Comparison of ENCODE assay signal across 27 mouse cellular contexts in the genomic region with DNA sequence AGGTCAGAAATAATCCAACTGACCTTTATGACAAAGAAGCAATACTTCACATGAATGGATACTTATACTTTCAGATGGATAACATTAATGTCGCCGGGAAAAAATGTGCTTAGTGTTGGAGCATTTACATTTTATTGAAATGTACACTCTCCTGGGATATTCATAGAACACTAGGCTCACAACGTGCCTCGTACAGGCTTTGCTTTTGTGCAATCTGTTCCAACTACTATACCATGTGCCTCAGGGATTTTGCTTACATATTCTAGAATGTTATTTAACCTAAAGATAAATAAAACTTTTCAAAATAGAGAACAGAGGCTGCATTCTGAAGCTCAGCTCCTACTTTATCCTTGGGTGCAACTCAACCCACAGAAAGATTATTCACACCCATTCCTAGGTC.
DNase-seq lines count a peak whose midpoint lies in the region; ATAC-seq and TF ChIP-seq lines count a peak whose summit lies in the region.
"Had no signal": no experiment of that assay in that cellular context is flagged by ENCODE, and none has a peak within 500 bp of the region (broad histone marks: within the 10 kb centered on the region; RNA-seq: fewer than 3 reads in every experiment).

No protein-coding gene starts in this region.

- no peak overlapping the region for H3K27ac ChIP-seq in midbrain, embryonic 14.5 days (replicated peaks; ENCODE audit: low read depth, low read length)
- no peak overlapping the region for H3K27ac ChIP-seq in midbrain, postnatal 0 days (ENCODE audit: low read depth, low read length)
- H3K27ac ChIP-seq: embryonic facial prominence, embryonic 13.5 days; forebrain, embryonic 10.5 days; forebrain, embryonic 13.5 days; heart, adult 2 months; heart, embryonic 10.5 days; heart, embryonic 13.5 days; hindbrain, embryonic 14.5 days; hindbrain, postnatal 0 days had no signal

- no peaks in the 10 kb centered on the region for H3K4me1 ChIP-seq in midbrain, embryonic 14.5 days (ENCODE audit: control insufficient read depth, insufficient read depth, low read length)
- no peaks in the 10 kb centered on the region for H3K4me1 ChIP-seq in midbrain, postnatal 0 days (ENCODE audit: insufficient read depth, low read length)
- H3K4me1 ChIP-seq: embryonic facial prominence, embryonic 13.5 days; forebrain, embryonic 10.5 days; forebrain, embryonic 13.5 days; heart, embryonic 10.5 days; heart, embryonic 13.5 days had no signal

- no peak for DNase-seq in frontal cortex, postnatal 14 days (ENCODE audit: low spot score in 2 of 2)
- DNase-seq in left cerebral cortex, postnatal 14 days (ENCODE audit: low spot score in 2 of 2), result peak; percentile 11 to 40
- no peak for DNase-seq in left cerebral cortex, postnatal 4 days
- DNase-seq in midbrain, embryonic 14.5 days, result peak; percentile 1
- no peak for DNase-seq in midbrain, postnatal 0 days (ENCODE audit: low spot score)
- DNase-seq in cerebellum, adult 9-11 months, result no peak
- DNase-seq: adrenal gland, adult 2 months; adrenal gland, postnatal 14 days; cerebellum, adult 11-12 months; cerebellum, adult 9-10 months; cerebellum, postnatal 25 days; gastrocnemius, postnatal 10 days; gastrocnemius, postnatal 36 days; heart, adult 2 months; heart, postnatal 14 days; heart, postnatal 4 days had no signal

- no peaks in the 10 kb centered on the region for H3K9me3 ChIP-seq in midbrain, embryonic 14.5 days (ENCODE audit: control insufficient read depth, low read length)
- no peaks in the 10 kb centered on the region for H3K9me3 ChIP-seq in midbrain, postnatal 0 days (ENCODE audit: low read length)
- H3K9me3 ChIP-seq: embryonic facial prominence, embryonic 13.5 days; forebrain, embryonic 10.5 days; forebrain, embryonic 13.5 days; heart, embryonic 10.5 days; heart, embryonic 13.5 days had no signal

- no peak overlapping the region for H3K4me3 ChIP-seq in midbrain, embryonic 14.5 days (replicated peaks; ENCODE audit: low read depth, low read length)
- no peak overlapping the region for H3K4me3 ChIP-seq in midbrain, postnatal 0 days (ENCODE audit: low read depth, low read length)
- H3K4me3 ChIP-seq: embryonic facial prominence, embryonic 13.5 days; forebrain, embryonic 10.5 days; forebrain, embryonic 13.5 days; heart, adult 2 months; heart, embryonic 10.5 days; heart, embryonic 13.5 days had no signal

- 71% methylated on average over 4 of the region's 4 CpGs for WGBS in midbrain, embryonic 14.5 days
- WGBS in midbrain, postnatal 0 days, result 74% methylated on average over 4 of the region's 4 CpGs

- no peak for TF ChIP-seq CTCF in midbrain, postnatal 0 days (IDR thresholded peaks at IDR 0.05)

- ATAC-seq in frontal cortex, adult (ENCODE audit: low TSS enrichment), result peak; percentile 93
- ATAC-seq in midbrain, embryonic 14.5 days (ENCODE audit: low FRiP score, low TSS enrichment), result no peak
- ATAC-seq in midbrain, postnatal 0 days (ENCODE audit: low FRiP score), result no peak
- ATAC-seq: CD4-positive, CD25-positive, alpha-beta regulatory T cell, adult 4 months; forebrain, embryonic 13.5 days; hindbrain, postnatal 0 days; inflammation-experienced regulatory T-cells, adult 6 months; intestine, embryonic 16.5 days had no signal

- no peak overlapping the region for H3K9ac ChIP-seq in midbrain, embryonic 14.5 days (replicated peaks; ENCODE audit: low read length)
- H3K9ac ChIP-seq in midbrain, postnatal 0 days (replicated peaks; ENCODE audit: low read length, poor library complexity, severe bottlenecking), result no peak overlapping the region
- H3K9ac ChIP-seq: embryonic facial prominence, embryonic 13.5 days; forebrain, embryonic 13.5 days; heart, embryonic 13.5 days; hindbrain, embryonic 14.5 days had no signal

- intact Hi-C loops in left cerebral cortex, postnatal 14 days (cut with DNase I), result no loop called here
- intact Hi-C loops in left cerebral cortex, postnatal 4 days (cut with DNase I), result no loop called here

- H3K27me3 ChIP-seq in midbrain, embryonic 14.5 days (ENCODE audit: control insufficient read depth, insufficient read depth, low read length), result no peaks in the 10 kb centered on the region
- no peaks in the 10 kb centered on the region for H3K27me3 ChIP-seq in midbrain, postnatal 0 days (ENCODE audit: insufficient read depth, low read length)
- H3K27me3 ChIP-seq: embryonic facial prominence, embryonic 13.5 days; forebrain, embryonic 13.5 days; heart, embryonic 13.5 days had no signal

- H3K4me2 ChIP-seq in midbrain, embryonic 14.5 days (ENCODE audit: low read length), result no peak overlapping the region
- H3K4me2 ChIP-seq in midbrain, postnatal 0 days (ENCODE audit: low read depth, low read length, poor library complexity, severe bottlenecking), result no peak overlapping the region
- H3K4me2 ChIP-seq: embryonic facial prominence, embryonic 13.5 days; forebrain, embryonic 13.5 days; heart, embryonic 13.5 days; hindbrain, embryonic 14.5 days had no signal

- no peaks in the 10 kb centered on the region for H3K36me3 ChIP-seq in midbrain, embryonic 14.5 days (ENCODE audit: control insufficient read depth, insufficient read depth, low read length)
- no peaks in the 10 kb centered on the region for H3K36me3 ChIP-seq in midbrain, postnatal 0 days (ENCODE audit: insufficient read depth, low read length)
- H3K36me3 ChIP-seq: embryonic facial prominence, embryonic 13.5 days; forebrain, embryonic 10.5 days; heart, embryonic 10.5 days; heart, embryonic 13.5 days had no signal

Comparison
In these comparisons a context has a peak if more than half of its experiments do, and no peak if none do; other contexts are left out.
1. DNase-seq: peak in left cerebral cortex, postnatal 14 days (2 of 2) and midbrain, embryonic 14.5 days (single experiment); none in frontal cortex, postnatal 14 days (0 of 2), left cerebral cortex, postnatal 4 days (single experiment), midbrain, postnatal 0 days (single experiment) and cerebellum, adult 9-11 months (single experiment).